Mouse (Mus musculus): ENCODE data around the gene Slc25a26.
"Not testable (repeated sequence)": the region's sequence is repeated elsewhere in the genome, so short reads cannot be mapped to it uniquely, and the experiment has no call there.

Slc25a26 gene

DNA sequence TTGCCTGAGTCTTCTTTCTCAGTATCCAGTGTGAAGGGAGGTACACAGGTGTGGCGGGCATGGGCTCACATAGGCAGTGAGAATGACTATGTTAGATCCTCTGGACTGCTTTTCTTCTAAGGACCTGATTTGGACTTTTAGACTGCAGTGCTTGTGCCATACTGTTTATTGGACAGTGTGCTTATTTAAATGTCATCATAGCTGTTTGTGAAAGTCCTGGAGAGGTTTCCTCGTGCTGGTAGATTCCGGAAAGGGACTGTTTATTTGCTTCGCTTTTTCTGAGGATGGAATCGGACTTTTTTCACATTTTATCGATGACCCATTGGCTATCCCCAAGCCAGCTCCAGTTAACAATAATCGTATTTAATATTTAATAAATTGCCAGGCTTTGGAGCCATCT, 50.7 kb downstream of the Slc25a26 start:
- DNase-seq (ENCODE audit: low read depth, low spot score), result no peak

DNA sequence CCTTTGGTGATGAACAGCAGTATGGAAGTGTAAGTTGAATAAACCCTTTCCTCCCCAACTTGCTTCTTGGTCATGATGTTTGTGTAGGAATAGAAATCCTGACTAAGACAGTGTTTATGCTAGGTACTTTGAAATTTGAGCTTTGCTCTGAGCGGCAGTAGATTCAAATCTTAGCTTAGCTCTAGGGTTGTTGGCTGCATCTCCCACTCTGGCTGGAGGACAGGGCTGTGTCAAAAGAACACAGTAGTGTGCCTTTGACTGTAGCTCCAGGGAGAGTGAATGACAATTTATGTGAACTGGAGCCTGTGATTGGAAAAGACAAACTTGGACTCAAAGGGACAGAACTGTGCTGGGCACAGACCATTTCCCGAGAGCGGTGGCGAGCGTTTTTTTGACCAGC, 53.0 kb downstream of the Slc25a26 start:
- no peak for DNase-seq (ENCODE audit: low read depth, low spot score)

DNA sequence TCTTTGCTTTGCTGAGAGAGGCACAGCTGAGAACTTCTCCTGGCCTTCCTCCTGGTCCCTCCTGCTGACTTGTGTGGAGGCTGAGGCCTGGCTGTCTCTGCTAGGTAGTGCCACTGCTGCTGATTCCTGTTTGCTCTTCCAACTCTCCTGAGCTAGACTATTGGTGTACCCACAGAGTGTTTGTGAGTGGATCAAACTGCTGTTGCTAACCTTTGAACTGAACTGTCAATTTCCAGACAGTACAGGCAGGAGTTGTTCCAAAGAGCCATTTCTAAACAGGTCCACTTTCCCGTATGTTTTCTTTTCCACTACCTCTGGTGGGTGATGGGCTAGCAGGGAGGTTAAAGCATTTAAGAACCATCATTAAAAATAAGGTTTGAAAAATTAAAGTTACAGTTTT, 58.5 kb downstream of the Slc25a26 start:
- not testable (repeated sequence) for DNase-seq (ENCODE audit: low read depth, low spot score)

DNA sequence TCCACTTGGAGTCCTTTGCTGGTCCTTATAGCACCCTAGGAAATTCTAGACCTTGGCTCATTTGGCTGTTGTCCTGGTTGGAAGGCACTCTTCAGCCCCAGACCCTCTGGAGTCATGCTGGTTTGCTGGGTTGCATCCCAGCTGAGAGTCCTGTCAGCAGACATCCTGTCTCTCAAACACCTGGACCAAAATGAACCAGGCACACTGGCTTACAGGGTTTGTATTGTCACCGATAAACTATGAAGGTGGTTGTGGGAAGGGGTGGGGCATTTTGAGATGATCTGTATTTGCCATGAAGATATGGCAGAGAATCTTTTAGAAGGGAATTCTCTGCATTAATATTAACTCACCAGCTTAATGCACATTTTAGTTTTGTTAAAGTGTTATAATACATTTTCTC, 60.8 kb downstream of the Slc25a26 start:
- DNase-seq (ENCODE audit: low read depth, low spot score), result no peak

DNA sequence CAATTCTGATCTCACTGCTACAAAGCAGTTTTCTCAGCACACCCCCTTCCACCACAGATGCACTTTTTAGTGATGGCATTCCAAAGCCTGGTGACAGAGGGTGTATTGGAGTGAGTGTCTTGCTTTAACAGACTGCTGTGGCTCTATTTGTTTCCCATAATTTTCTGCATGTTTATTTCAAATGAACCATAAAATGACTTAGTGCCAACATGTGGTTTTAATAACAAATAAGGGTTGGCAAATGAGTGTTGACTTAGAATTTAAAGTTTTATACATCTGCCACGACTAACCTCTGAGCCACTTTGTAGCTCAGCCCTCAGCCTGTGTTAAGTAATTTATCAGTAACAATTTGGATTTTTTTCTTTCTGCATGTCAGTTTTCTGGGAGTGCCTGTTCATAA, 61.2 kb downstream of the Slc25a26 start:
- DNase-seq (ENCODE audit: low read depth, low spot score), result no peak

DNA sequence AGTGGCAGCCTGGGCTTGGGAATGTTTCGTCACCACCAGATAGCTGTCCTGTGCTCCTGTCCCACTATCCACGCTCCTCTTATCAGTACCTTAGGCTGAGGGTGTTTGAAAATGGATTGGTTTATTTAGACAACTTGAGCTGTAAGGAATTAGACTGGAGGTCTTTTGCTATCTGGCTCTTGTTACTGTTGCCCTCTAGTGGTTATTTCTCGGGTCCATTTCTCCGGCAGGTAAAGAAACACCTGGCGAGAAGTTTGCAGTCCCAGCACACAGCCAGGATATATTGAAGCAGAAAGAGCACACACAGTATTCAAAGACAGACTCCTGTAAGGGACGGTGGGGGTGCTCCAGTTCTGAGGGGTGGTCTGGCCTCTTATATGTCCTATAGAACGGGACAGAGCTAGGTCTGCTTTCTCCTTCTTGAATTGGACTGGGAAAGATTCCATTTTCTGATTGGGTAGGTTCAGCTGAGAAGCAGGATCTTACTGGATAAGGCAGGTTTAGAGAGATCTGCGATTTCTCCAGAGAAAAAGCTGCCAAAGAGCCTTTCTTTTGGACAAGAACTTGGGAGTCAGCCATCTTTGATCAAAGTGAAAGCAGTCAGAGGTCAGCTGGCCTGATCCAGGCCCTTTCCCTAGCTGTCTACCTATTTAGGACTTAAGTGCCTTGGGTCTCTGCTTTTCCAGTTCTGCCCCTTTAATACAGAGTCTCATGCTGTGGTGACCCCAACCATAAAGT, 63.2 kb downstream of the Slc25a26 start:
- no peak for DNase-seq (ENCODE audit: low read depth, low spot score)

DNA sequence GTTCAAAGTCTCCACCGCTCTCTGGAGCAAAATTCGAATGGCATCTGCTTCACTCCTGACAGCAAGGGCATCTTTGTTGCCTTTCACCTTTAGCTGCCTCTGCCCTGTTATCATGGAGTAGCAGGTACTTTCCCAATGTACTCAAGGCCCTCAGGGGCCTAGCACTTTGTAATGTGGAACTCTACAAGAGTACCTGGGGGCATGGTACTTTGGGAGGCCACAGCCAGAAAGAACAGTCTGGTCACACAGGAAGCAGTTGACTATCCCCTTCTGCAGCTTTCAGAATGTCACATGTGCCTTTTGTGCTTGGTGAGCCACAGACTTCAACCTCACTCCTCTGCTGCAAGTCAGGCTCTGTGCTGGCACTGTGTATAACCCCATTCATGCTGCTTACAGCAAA, 65.6 kb downstream of the Slc25a26 start:
- no peak for DNase-seq (ENCODE audit: low read depth, low spot score)

DNA sequence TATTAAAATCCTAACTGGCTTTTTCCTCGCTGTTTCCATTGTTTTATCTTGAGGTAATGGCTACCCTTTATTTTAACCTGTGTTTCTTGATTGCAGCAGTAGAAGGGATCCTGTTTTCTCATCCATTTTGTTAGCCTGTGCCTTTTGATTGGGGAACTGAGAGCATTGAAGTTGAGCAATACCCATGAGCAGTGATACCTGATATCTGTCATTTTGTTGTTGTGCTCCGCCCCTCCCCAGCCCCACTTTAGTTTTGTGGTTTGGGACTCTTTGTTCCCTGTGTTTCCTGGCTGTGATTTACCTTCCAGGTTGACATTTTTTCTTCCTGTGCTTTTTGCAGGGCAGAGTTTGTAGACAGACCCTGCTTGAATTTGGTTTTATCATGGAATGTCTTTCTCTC, 67.9 kb downstream of the Slc25a26 start:
- no peak for DNase-seq (ENCODE audit: low read depth, low spot score)

DNA sequence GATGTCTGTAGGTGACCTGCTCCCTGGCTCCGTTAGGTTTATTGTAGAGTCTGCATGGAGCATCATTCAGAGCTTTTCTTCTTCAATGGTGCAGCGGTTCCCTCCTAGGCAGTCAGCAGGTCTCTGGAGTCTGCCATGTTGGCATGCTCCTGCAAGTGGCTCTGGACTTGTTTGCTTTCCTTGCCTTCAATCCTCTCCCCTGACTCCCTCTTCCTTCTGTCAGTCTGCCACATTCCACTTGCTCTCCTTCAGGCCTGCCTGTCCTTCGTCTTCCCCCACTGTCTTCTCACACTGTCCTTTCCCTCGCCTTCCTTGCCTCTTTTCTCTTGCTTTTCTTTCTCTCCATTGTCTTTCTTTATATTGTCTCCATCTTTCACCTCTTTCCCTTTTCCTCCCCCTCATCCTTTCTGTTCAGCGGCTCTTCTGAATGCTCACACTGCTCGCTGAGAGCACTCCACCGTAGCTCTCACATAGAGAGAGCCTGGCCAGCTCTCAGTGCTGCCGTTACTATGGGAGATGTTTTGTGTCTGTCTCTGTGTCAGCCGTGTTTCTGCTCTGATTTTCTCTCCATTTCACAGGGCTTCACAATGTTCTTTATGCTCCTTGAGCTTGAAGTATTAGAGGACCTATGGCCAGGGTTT, 75.5 kb downstream of the Slc25a26 start:
- DNase-seq (ENCODE audit: low read depth, low spot score), result no peak

DNA sequence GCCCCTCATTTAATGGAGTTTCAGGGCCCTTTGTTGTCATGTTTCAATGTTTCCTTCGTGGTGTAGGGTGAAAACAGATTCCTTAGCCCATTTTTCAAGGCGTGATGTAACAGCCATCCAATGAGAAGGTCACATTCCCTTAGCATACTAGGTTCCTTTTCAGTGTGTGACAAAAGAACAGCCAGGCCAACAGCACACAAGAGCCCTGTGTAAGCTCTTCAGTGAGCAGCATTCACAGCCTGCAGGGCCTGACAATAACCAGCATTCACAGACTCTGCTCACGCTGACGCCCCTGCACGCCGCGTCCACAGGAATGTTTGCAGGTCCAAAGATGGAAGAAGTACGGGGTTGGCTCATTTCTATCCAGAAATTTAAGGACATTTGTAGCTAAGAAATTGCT, 77.9 kb downstream of the Slc25a26 start:
- DNase-seq (ENCODE audit: low read depth, low spot score), result no peak

DNA sequence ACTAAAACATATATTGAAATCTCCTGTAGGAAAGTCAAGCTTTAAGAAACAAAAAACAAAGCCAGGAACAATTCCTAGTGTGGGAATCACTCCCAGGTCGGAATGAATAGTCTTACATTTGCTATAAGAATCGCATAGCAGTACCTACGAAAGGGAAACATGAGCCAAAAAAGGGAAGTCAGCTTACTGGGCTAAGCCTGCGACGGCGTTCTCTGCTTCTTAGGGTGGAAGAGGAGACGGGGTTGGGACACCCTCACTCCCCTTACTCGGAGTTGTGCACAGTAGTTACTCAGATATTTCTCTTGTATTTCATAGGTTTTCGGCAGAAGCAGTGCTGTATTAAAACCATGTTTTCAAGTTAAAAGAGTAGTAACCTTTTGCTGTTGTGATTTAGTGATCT, 81.9 kb downstream of the Slc25a26 start:
- DNase-seq (ENCODE audit: low read depth, low spot score), result no peak

DNA sequence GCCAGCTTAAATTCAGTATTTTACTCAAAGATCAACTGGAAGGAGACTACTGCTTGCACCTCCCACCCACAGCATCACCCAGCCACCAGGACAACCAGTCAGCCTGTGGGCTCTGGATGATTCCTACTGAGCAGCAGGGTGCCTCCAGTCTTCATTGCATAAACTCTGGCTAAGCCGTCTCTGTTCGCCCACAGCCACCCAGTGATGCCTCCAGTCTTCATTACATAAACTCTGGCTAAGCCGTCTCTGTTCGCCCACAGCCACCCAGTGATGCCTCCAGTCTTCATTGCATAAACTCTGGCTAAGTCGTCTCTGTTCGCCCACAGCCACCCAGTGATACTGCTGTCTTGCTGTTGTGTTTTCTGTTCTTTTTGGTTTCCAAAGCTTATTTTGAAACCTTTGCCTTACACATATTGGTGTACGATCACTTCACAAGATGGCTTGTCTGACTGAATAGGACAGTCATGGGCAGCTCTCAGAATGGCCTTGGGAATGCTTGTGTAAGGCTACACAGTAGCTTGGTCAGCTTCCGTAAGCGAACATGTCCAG, 84.1 kb downstream of the Slc25a26 start:
- DNase-seq (ENCODE audit: low read depth, low spot score), result no peak

DNA sequence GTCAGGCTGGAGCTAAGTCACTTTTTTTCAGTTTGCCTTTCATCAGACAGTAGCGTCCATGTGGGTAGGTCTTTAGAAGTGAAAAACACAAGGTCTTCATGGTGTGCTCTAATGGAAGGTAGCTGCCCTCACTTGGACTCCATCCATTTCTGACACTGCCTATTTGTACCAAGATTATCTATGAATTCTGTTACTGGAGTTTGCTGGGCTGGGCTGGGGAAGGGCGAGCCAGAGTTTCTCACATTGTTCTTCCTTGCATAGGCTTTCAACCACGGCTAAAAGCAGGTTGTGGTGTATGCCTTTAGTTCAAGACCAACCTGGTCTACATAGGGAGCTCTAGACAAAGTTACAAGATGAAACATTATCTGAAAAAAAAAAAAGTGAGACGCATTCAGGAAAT, 84.8 kb downstream of the Slc25a26 start:
- no peak for DNase-seq (ENCODE audit: low read depth, low spot score)

DNA sequence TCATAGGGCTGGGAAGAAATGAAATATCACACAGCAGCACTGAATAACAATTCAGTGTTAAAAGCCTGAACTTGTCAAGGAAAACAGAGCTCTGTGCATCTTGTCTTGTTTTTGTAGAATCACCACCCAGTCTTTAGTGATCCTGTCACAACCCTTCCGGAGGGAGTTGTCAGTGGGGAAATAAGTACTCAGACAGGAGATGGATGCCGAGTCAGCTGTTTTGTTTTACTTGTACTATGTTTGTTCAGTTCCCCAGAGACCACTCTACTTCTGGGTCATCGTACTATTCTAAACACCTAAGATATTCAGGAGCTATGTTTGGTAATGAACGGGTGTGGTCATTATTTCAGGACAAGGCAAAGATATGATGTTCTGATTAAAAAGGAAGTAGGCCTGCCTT, 88.2 kb downstream of the Slc25a26 start:
- no peak for DNase-seq (ENCODE audit: low read depth, low spot score)

DNA sequence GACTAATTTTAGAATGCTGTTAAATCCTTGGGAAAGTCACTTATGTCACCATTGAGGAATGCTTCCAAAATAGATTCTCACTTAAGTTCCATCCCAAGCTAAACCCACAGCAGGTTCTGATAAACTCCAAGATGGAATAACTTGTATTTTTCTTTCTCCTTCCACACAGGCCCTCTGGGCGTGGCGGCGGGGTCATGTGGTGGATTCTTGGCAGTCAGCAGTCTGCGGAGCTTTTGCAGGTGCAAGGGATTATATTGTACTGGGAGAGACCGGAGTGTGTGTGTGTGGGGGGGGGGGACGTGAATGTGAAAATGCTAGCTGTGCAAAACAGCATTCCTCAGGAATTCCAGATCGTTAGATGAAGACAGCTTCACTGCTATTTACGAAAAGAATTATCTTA, 92.1 kb downstream of the Slc25a26 start:
- DNase-seq (ENCODE audit: low read depth, low spot score), result no peak

DNA sequence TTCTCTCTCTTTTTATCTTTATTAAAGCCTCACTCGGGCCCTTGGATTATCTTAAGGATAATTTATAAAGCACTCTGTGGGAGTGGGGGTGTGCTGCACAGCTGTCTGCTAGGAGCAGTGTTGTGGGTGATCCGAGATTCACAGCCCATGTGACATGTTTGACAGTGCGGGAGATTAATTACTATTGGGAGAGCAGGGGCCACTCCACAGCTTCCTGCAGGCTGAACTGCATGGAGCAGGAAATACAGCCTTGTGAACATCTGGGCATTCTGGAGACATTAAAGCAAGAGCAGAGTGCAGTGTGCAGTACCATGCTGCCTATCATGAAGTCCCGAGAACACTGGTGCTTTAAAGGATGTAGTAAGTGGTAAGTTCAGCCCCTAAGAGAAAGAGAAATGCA, 92.6 kb downstream of the Slc25a26 start:
- peak; percentile 55 for DNase-seq (ENCODE audit: low read depth, low spot score)

DNA sequence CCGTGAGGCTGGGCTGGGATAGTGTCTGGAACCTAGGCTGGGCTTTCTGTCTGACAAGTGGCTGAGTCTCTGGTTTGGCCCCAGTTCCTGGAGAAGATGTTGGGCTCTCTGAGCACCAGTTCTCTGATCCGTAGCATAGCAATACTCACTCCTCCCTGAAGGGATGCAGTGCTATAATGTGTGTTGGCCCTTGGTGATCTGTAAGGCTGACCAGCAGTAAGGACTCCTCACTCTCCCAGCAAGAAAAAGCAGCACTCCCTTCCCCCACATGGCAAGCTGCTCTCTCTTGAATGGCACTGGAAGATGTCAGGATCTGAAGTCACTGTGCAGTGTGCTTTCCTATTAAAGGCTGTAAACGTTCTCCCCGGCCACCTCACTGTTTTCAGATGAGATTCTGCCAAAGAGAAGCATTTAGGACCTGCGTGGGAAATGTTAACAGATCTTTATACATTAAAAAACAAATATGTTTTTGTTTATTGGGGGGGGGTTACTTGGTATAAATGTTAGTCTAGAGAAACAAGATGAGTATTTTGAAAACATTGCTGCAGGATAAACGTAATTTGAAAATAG, 94.0 kb downstream of the Slc25a26 start:
- no peak for DNase-seq (ENCODE audit: low read depth, low spot score)

DNA sequence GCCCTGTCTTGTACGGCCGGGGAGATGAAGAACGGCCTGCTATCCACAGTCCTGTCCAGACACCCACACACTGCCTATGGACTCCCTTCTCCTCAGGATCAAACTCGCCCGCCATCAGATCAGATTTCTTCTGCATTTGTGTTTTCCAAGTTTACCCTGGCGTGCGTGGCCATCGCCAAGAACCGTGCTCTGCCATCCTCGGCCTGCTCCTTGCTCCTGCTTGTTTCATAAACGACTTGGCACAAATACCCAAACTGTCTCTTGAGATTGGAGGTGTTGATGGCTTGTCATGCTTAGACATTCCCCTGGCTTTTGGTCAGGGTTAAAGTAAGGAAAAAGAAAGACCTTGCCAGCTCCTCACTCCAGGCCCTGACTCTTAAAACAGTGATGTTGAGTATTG, 94.6 kb downstream of the Slc25a26 start:
- no peak for DNase-seq (ENCODE audit: low read depth, low spot score)

DNA sequence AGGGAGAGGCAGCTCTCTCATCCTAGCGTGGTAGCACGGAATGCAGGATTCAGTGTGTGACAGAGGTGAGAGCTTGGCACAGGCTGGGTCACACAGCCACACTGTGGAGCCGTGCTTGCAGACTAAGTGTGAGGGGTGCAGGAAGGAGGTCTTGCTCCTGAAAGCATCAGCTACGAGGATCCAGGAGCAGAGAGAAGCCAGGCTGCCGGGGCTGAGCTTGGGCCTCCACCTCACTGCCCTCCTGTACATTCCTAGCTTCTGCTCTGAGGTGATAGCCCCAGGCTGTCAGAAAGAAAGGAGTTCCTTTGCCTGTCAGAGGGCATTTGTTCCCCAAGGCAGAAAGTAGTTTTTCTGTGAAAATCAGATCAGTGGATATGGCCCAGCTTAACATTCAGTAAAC, 95.1 kb downstream of the Slc25a26 start:
- DNase-seq (ENCODE audit: low read depth, low spot score), result no peak

DNA sequence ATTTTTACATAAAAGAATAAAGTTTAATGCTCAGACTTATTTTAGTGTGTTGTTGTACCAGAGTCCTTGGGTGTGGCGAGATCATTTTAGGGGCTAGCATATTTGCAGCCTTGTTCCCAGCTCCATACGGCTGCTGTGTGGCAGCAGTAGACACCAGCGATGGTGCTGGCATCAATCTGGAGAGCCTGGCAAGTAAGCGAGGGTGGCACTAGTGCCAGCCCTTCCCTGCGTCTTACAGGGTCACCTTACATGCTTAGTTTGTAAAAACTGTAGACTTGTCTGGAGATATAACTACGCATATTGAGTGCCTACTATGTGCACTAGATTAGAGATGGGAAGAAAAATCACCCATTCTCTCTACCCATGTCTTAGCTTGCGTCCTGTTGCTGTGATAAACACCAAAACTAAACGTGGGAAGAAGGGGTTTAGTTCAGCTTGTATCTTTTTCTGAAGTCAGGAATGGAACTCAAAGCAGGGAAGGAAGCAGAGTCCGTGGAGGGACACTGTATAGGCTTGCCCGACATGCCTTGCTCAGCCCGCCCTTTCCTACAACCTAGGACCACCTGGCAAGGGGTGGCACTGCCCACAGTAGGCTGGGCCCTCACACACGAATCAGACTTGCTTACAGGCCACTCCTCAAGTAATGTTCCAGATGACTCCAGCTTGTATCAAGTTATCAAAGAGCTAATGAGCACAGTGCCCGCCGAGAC, 96.1 kb downstream of the Slc25a26 start:
- no peak for DNase-seq (ENCODE audit: low read depth, low spot score)

DNA sequence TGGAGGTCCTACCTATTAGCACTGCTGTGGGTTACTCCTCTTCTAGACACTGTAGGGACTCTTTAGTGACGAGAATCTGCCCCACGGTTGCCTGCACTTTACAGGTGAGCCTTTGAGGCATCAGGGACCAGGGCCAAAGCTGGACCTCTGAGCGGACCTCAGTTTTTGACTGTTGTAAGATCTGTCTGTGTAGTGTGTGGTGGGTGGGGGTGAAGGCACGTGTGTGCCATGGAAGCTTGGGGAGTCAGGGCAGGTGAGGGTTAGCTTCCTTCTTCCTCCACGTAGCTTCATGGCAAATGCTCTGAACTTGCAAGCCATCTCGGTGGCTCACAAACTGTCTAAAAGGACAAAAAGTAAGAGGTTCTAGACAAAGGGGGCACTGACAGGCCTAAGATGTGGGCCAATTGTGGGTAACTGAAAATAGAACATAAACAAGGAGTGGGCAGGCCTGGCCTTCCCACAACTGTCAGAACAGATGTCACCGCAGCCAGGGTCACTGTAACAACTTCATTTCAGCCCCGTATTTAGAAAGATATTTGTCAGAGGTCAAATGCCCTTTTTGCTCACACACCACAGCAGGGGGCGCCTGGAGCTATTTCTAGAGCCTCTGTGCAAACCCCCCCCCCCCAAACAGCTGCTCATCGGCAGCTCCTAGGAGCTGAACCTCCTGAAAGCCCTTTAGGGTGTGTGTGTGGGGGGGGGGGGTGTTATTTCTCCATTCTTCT, 96.8 kb downstream of the Slc25a26 start:
- no peak for DNase-seq (ENCODE audit: low read depth, low spot score)

DNA sequence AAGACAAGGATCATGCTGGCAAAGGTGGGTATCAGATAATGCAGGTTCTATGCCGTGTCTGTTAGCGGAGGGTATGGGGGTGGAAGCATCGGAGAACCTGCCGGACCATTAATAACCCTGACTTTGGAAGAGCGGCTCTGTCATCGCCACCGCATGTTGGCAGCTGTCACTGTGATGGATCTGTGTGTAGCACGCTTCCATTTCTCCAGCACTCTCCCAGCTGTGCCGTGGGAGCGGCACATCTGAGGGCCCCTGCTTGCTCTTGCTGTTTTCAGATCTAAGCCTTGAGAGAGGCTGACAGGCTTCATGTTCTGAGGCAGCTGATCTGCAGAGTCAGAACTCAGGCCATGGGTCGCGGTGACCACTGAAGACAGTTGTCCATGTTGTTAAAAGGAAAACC, 98.3 kb downstream of the Slc25a26 start:
- DNase-seq (ENCODE audit: low read depth, low spot score), result no peak
